Mouse (Mus musculus) embryonic fibroblast, embryonic 13.5 days (primary cell): Measurements from ENCODE around the gene Gpr34.

ENCODE experiments used
- CTCF ChIP-seq: IDR thresholded peaks from 2 replicates; pipeline ENCODE4 v1.5.1; 2011; ENCODE audit warnings: mild to moderate bottlenecking, control low read depth, low read length, moderate library complexity, borderline replicate concordance; ENCODE audit not compliant: insufficient read depth
- POLR2A ChIP-seq: IDR thresholded peaks from 2 replicates; pipeline ENCODE4 v1.6.1; 2011; ENCODE audit warnings: low read depth, mild to moderate bottlenecking, control low read depth, low read length, moderate library complexity

- TF ChIP-seq CTCF (no peak), POLR2A (no peak)
Measured at GRCm38 (mm10) chrX:13655005-13655421, 23.1 kb downstream of the Gpr34 start.
